Mouse (Mus musculus): ENCODE measurements around the gene Cbx2. TPM values are rescaled to one million over a fixed set of nuclear protein-coding genes. Genes with fewer than 3 reads are reported as not detected.
A peak's percentile ranks its signal among the peaks of the same experiment; 100 is the strongest.

Gene Cbx2
- polyA plus RNA-seq, 1 experiment from 2014 or later = 84.2 TPM

DNA sequence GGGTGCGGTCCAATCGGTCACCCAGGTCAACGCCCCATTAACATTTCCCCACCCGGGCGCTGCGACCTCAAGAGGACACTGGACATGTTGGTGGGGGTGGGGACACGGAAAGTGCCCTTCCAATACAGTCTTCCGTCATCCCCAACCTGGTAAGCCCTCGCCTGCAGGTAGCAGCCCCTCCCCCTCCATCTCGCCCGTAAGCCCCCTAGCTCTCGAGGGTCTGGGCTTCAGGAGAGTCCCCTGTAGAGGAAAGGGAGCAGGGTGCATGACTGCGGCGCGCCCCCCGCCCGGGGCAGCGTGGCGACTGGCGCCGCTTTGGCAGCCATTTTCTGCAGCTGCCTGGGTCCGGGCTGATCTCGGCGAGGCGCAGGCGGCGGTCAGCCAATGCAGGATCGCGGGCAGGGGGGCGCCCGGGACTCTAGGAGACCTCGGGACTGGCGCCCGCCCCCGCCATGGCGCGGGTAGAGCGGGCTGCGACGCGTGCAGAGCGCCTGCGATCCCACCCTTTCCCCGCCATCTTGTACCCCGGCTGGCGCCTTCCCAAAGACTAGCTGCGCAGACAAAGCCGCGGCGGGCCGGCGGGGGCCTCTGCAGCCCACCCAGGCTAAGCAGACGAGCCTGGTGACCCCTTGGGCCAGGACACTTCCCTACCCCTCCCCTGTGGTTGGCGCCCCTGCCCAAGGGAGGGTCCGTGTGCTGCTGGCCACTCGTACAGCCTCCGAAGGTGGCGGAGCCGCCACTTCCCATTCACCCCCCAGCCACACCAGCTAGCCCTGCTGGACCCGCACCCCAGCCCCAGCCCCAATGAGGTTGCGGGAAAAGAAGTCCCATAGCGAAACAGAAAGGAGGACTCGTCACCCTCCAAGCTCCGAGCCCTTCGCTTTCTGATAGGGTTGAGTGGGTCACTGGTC lies 33.8 kb downstream of the Cbx2 start:
- peak; percentile 10; the same call in 1 of the 2 replicates for ATAC-seq (ENCODE audit: low FRiP score)
- peak overlapping the region; percentile 63 for H3K4me3 ChIP-seq (replicated peaks)
- no peaks in the 10 kb centered on the region for H3K36me3 ChIP-seq (replicated peaks)
- peaks cover 59% of the 10 kb centered on the region for H3K4me1 ChIP-seq
- H3K27me3 ChIP-seq = peaks cover 83% of the 10 kb centered on the region
- under 1% methylated on average over 63 of the region's 65 CpGs for WGBS
- H3K9ac ChIP-seq = peak overlapping the region; percentile 93
- H3K9me3 ChIP-seq = no peaks in the 10 kb centered on the region
- H3K27ac ChIP-seq = peak overlapping the region; percentile 71
- peak overlapping the region; percentile 97 for H3K4me2 ChIP-seq

GRCm38 (mm10) chr11:119057291-119057690 lies 34.5 kb downstream of the Cbx2 start:
- H3K27ac ChIP-seq = no peak overlapping the region
- ATAC-seq (ENCODE audit: low FRiP score) = no peak
- H3K27me3 ChIP-seq = peaks cover 83% of the 10 kb centered on the region
- 3% methylated on average over 9 of the region's 9 CpGs for WGBS
- H3K9me3 ChIP-seq = no peaks in the 10 kb centered on the region
- H3K4me1 ChIP-seq = peaks cover 55% of the 10 kb centered on the region
- H3K9ac ChIP-seq = peak overlapping the region; percentile 93; the same call in 1 of the 2 replicates
- peak overlapping the region; percentile 63 for H3K4me3 ChIP-seq (replicated peaks)
- H3K4me2 ChIP-seq = peak overlapping the region; percentile 97
- no peaks in the 10 kb centered on the region for H3K36me3 ChIP-seq (replicated peaks)

DNA sequence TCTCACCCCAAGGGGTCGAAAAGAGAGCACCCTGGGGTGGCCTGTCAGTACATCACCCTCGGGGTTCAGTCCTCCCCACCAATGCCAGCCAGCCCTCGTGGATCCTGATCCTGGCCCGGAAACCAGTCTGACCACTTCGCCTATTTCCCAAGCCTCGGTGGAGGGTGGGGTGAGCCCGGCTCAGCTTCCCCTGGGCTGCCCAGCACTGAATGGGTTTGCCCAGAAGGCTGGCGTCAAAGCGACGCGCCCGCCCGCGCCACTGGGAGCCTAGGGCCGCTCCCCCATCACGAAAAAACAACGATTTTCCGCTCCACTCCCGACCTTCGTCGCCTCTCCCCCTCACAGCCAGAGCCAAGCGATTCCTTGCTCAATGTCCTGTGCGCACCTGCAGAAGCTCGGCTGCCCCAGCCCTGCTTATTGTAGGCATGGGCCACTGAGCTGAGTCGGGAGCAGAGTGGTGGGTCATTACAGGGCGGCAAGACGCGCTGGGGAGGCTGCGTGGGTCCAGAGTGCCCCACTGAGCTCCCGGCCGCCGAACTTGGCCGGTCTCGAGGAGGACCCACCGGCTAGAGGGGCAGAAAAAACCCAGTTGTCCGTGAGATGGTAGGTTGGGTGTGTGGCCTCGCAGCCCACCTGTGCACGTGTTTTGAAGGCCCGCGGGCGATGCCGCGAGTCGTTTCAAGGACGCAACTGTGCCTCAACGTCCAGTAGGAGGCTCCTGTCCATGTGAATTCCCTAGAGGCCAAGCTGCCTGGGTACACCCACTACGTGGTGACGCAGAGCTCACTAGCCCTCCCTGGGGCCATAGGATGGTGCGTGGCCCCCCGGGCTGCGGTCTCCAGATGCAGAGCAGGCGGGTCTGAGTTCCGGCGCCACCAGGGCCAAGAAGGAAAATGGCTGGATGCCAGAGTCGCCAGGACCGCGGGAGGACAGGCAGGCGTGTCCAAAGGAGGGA lies 35.6 kb downstream of the Cbx2 start:
- WGBS = 1% methylated on average over 57 of the region's 58 CpGs
- H3K27ac ChIP-seq = no peak overlapping the region
- H3K9ac ChIP-seq = peak overlapping the region; percentile 33; the same call in 1 of the 2 replicates
- peak overlapping the region; percentile 20 for H3K4me3 ChIP-seq (replicated peaks)
- H3K27me3 ChIP-seq = peaks cover 84% of the 10 kb centered on the region
- no peak for ATAC-seq (ENCODE audit: low FRiP score)
- peaks cover 46% of the 10 kb centered on the region for H3K4me1 ChIP-seq
- H3K4me2 ChIP-seq = peak overlapping the region; percentile 97
- H3K9me3 ChIP-seq = no peaks in the 10 kb centered on the region
- no peaks in the 10 kb centered on the region for H3K36me3 ChIP-seq (replicated peaks)

GRCm38 (mm10) chr11:119059256-119059655 lies 36.5 kb downstream of the Cbx2 start:
- no peaks in the 10 kb centered on the region for H3K36me3 ChIP-seq (replicated peaks)
- H3K4me1 ChIP-seq = peaks cover 38% of the 10 kb centered on the region
- no peak overlapping the region for H3K4me3 ChIP-seq (replicated peaks)
- no peak overlapping the region for H3K9ac ChIP-seq
- no peak overlapping the region for H3K4me2 ChIP-seq
- peaks cover 82% of the 10 kb centered on the region for H3K27me3 ChIP-seq
- no peak for ATAC-seq (ENCODE audit: low FRiP score)
- no peak overlapping the region for H3K27ac ChIP-seq
- WGBS = 6% methylated on average over 3 of the region's 3 CpGs
- no peaks in the 10 kb centered on the region for H3K9me3 ChIP-seq

DNA sequence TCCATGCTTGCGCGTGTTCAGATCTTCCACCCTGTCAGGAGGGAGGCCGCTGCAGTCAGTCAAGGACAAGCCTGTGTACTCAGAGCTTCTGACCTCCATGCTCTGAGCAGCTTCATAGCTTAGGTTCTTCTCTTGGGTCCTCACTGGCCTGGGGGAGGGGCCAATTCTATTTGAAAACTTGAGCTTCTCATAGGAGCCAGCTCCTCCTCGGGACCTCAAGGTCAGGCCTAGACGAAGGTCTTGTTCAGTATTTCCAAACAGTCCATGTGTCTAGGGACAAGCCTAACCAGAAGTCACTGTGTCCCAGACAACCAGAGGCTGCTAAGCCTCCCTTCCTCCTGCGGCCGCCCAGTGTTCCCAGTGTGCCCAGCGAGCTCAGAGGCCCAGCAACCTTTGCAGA lies 44.1 kb downstream of the Cbx2 start:
- H3K36me3 ChIP-seq (replicated peaks) = no peaks in the 10 kb centered on the region
- H3K27me3 ChIP-seq = peaks cover 44% of the 10 kb centered on the region
- no peak for ATAC-seq (ENCODE audit: low FRiP score)
- H3K9ac ChIP-seq = no peak overlapping the region
- no peaks in the 10 kb centered on the region for H3K9me3 ChIP-seq
- 80% methylated on average over 8 of the region's 8 CpGs for WGBS
- H3K4me2 ChIP-seq = no peak overlapping the region
- H3K4me3 ChIP-seq (replicated peaks) = no peak overlapping the region
- no peak overlapping the region for H3K27ac ChIP-seq
- 0 out of 2 replicates have a peak, but pooled peaks cover 3% of the 10 kb centered on the region for H3K4me1 ChIP-seq

DNA sequence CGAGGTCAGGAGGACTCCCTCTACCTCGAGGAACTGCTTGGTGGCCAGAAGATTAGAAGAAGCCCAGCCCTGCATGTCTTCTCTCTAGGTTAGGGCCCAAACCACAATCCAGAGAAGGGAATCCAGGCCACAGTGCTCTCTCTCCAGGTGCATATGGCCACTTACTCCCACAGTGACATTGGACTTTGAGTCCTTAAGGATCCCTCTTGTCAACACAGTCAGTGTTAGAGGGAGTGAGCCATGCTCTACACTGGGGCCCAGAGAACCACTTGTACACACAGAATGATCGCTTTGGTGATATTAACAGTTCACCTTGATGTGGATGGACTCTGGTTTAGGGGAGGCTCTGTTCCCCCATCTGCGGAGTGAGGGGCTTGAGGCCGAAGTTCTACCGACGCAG lies 49.5 kb downstream of the Cbx2 start:
- peaks cover 32% of the 10 kb centered on the region for H3K27me3 ChIP-seq
- H3K9me3 ChIP-seq = no peaks in the 10 kb centered on the region
- no peak overlapping the region for H3K4me2 ChIP-seq
- no peak overlapping the region for H3K4me3 ChIP-seq (replicated peaks)
- H3K9ac ChIP-seq = no peak overlapping the region
- ATAC-seq (ENCODE audit: low FRiP score) = no peak
- H3K4me1 ChIP-seq = peaks cover under 1% of the 10 kb centered on the region; the same call in 1 of the 2 replicates
- WGBS = 93% methylated on average over 7 of the region's 7 CpGs
- H3K36me3 ChIP-seq (replicated peaks) = no peaks in the 10 kb centered on the region
- H3K27ac ChIP-seq = no peak overlapping the region

DNA sequence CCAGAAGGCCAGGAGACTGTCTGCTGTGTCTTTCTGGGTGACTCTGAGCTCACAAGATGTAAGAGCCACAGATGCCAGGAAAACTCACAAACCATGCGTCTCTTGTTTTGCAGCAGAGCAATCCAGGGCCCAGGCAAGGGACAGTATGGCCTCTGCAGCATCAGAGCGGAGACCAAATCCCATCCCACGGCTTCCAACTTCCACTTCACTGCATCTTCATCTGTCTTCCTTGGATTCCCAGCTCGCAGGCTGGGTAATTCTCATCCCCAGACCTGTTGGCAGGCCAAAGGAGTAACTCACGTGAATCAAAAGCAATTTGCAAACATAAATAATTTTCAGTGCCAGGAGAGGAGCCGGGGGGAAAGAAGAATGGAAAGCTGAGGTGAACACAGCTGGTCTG lies 50.2 kb downstream of the Cbx2 start:
- no peak for ATAC-seq (ENCODE audit: low FRiP score)
- no peaks in the 10 kb centered on the region for H3K9me3 ChIP-seq
- peaks cover 5% of the 10 kb centered on the region for H3K4me1 ChIP-seq
- peaks cover 32% of the 10 kb centered on the region for H3K27me3 ChIP-seq
- 0 out of 2 replicates have a peak, but pooled peaks cover 3% of the 10 kb centered on the region for H3K36me3 ChIP-seq (replicated peaks)
- no peak overlapping the region for H3K4me2 ChIP-seq
- H3K27ac ChIP-seq = no peak overlapping the region
- no peak overlapping the region for H3K4me3 ChIP-seq (replicated peaks)
- no peak overlapping the region for H3K9ac ChIP-seq
- WGBS = 66% methylated on average over 6 of the region's 6 CpGs

DNA sequence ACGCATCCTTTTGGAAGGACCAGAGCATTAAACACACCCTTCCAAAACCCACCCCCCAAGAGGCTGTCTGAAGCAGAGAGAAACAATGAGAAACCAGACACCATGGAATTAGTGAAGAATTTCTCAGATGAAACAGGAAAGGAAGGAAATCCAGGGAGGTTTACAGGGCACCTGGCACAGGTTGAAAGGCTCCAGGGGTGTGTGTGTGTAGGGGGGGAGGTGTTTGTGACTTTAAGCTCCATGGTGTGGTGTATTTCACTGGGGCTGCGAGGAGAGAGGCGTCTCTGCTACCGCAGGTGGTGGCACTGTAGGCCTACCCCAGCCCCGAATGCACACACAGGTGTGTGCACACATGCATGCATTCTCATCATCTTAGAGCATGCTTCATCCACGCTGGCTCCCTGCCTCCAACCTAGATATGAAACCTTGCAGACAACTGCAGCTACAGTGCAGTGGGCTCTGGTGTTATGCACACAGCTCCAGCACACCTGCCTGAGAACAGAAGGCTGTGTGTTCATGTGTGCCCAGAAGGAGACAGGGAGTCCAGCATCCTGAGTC lies 51.2 kb downstream of the Cbx2 start:
- Histone ChIP-seq H3K4me3 (replicated peaks) (no peak overlapping the region), H3K27ac (no peak overlapping the region), H3K36me3 (replicated peaks) (0 out of 2 replicates have a peak, but pooled peaks cover 3% of the 10 kb centered on the region), H3K4me1 (peaks cover 15% of the 10 kb centered on the region), H3K9me3 (no peaks in the 10 kb centered on the region), H3K9ac (no peak overlapping the region), H3K27me3 (peaks cover 32% of the 10 kb centered on the region), H3K4me2 (no peak overlapping the region)
- ATAC-seq (ENCODE audit: low FRiP score) = no peak
- 73% methylated on average over 6 of the region's 6 CpGs for WGBS

DNA sequence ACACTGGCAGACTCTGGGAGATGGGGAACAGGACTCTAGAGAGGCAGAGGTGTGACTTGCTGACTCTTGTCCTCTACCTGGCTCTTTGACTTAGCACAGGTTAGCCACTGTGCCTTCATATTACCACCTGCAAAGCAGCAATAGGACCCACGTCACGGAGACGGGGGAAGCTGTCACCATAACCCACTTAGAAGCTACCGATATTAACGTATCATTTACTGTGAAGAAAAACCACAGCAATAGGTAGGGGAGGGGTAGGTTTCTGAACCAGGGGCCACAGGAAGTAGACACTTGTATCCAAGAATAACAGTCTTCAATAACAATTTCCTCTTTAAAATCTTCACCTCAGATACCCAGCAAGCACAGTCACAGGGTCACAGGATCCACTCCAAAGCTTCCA lies 53.0 kb downstream of the Cbx2 start:
- Histone ChIP-seq H3K4me2 (no peak overlapping the region), H3K4me3 (replicated peaks) (no peak overlapping the region), H3K27ac (no peak overlapping the region), H3K36me3 (replicated peaks) (peaks cover 6% of the 10 kb centered on the region), H3K4me1 (peaks cover 32% of the 10 kb centered on the region), H3K9me3 (no peaks in the 10 kb centered on the region), H3K9ac (no peak overlapping the region), H3K27me3 (peaks cover 47% of the 10 kb centered on the region)
- WGBS = 89% methylated on average over 5 of the region's 5 CpGs
- ATAC-seq (ENCODE audit: low FRiP score) = no peak

- Histone ChIP-seq H3K27me3 (peaks cover 55% of the 10 kb centered on the region), H3K4me1 (peaks cover 52% of the 10 kb centered on the region), H3K9ac (0 out of 2 replicates have a peak overlapping the region, but pooled peaks have one; percentile 13), H3K9me3 (no peaks in the 10 kb centered on the region), H3K4me3 (replicated peaks) (no peak overlapping the region), H3K27ac (peak overlapping the region; percentile 89), H3K4me2 (peak overlapping the region; percentile 39), H3K36me3 (replicated peaks) (peaks cover 23% of the 10 kb centered on the region)
- ATAC-seq (ENCODE audit: low FRiP score) = no peak
- WGBS = 76% methylated on average over 4 of the region's 4 CpGs
Measured at GRCm38 (mm10) chr11:119077755-119078154, 55.0 kb downstream of the Cbx2 start.

DNA sequence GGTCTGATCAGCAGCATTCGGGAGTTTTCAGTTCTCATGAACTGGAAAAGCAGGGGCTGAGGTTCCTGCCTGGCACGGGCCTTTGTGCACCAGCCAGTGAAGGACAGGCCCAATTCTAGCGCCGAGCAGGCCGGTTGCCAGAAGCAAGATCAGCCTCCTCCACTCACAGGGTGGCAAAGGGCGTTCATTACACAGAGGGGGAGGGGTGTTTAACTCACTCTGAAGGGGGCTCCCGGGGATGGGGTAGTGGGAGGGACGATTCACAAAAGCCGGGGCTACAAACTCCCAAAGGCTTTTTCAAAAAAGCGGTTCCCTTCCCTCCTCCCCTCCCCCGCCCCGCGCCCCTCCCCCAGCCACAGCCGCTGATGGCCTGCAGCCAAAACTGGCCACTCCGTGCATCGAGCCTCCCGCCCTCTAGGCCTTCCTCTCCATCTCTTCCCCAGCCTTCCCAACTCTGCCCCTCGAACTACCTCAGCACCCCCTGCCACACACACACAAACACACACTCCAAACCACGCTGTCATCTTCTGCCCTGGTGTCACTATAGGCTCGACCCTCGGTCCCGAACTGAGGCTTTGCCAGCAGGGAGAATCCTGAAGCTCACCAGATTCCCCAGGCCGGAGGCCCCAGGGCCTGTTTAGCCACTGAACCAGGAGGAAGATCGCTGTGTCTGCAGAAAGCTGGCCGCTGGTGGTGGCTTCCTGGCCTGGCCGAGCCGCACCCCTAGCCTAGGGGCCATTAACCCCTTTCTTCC lies 56.1 kb downstream of the Cbx2 start:
- Histone ChIP-seq H3K9me3 (no peaks in the 10 kb centered on the region), H3K27me3 (peaks cover 61% of the 10 kb centered on the region), H3K4me2 (peak overlapping the region; percentile 39), H3K4me3 (replicated peaks) (peak overlapping the region; percentile 11), H3K27ac (peak overlapping the region; percentile 89), H3K36me3 (replicated peaks) (peaks cover 23% of the 10 kb centered on the region), H3K9ac (peak overlapping the region; percentile 33), H3K4me1 (peaks cover 63% of the 10 kb centered on the region)
- peak; percentile 89 for ATAC-seq (ENCODE audit: low FRiP score)
- WGBS = under 1% methylated on average over 25 of the region's 27 CpGs
